Mouse (Mus musculus) frontal cortex, adult (tissue): ENCODE data around the gene Zfp2.

ENCODE experiments used
- ATAC-seq: cut with Nextera tagmentation; 2 replicates; pipeline ENCODE4 v1.9.2; 2017; ENCODE audit warnings: mild to moderate bottlenecking, moderate library complexity, mixed read lengths; ENCODE audit not compliant: low TSS enrichment

Gene Zfp2

DNA sequence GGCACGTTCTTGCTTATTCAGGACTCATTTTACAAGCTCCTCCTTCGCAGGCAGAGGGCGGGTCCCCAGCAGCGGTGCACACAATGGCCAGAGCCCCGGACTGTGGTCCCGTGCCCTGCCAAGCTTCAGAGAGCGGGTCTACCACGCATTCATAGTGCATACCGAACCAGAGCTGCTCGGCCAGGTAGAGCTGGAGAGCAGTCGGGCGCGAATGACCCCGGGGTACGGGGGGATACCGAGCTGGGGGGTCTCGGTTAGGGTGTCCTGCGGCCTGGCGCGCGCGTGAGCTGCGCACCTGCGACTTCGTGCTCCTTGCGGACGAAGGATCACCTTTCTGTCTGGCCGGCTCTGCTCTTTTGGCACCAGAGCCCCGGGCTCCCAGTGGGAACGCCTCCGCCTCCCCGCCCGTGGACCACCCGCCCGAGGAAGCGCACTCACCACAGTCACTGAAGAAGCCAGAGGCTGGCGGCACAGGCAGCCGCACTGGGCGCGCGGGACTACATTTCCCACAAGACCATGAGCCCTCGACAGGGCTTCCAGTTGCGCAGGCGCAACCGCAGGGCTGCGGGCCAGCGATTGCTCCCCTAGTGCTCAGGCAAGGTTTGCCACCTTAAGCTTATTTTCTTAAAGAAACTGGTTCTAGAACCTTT, at the start of gene Zfp2:
Gene Zfp2, minus strand, starts transcription at position 495 of the 650 bp plus-strand sequence.
- ATAC-seq = peak; percentile 96

DNA sequence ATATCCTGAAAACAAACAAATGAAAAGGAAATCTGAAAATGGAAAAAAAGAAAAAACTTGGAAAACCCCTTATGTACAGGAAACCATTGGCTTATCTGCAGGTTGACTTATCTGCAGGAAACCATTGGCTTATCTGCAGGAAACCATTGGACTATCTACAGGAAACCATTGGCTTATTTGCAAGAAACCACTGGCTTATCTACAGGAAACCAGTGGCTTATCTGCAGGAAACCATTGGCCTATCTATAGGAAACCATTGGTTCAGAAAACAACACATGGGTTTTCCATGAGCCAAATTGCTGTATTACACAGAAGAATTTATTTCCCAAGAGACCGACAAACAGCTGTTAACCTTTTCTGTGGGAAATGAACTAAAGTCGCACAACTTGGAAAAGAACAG, 48.9 kb upstream of the Zfp2 start:
- ATAC-seq = no peak

DNA sequence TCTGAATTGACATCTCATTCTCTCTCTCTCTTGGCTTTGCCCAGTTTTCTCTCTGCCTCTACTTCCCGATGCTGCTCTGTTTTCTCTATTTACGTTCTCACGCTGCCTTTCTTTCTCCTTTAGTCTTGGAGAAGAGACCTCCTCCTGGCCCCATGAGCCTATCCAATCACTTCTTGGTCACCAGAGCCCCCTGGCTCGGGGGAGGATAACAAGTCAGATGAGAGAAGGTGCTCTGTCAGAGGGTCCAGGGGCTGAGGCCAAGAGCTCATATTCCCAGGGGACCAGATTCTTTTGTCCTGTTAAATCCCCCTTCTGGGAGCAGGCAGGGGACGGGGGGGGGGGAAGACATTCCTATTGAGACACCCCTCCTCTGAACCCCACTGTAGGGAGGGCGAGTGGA, 37.7 kb upstream of the Zfp2 start, which contains the start of gene Prop1:
Gene Prop1, minus strand, starts transcription at position 101 of the 400 bp plus-strand sequence.
- ATAC-seq = no peak

DNA sequence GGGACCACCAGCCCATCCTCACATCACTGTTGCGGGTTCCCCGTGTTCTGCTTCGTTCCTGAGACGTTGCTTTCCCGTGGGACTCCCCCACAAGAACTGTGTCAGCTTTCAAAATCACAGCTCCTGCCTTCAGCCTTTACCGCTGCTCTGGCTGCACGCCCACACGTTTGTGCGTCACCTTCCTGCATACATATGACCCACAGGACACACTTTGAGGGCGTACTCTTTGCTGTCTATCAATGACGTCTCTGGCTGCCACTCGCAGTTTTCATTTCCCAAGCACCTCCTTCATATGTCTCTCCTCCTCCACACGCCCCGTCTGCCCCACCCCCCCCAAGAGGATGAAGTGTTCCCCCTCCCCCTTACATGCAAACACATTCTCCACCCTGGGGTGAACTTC, 36.3 kb upstream of the Zfp2 start:
- ATAC-seq = peak; percentile 94

DNA sequence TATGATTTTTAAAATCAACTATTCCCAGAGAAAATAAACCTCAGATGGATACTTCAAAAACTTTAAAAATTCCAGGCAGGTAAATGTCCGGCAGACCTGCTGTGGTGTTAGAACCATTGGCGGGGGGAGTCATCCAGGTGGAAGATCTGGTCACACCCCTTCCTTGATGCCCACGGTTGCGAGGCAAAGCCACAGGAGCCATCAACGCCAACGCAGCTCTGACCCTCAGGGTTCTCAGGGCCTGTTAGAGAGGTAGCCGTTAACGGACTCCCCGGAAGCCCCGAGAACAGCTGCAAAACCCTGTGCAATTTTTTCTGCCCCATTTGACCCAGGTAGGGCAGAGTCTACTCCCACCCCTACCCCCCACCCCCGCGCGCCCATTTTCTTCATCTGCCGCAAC, 27.5 kb upstream of the Zfp2 start, which contains the start of gene 4933414I15Rik:
Gene 4933414I15Rik, minus strand, starts transcription at position 260 of the 400 bp plus-strand sequence.
- no peak for ATAC-seq

DNA sequence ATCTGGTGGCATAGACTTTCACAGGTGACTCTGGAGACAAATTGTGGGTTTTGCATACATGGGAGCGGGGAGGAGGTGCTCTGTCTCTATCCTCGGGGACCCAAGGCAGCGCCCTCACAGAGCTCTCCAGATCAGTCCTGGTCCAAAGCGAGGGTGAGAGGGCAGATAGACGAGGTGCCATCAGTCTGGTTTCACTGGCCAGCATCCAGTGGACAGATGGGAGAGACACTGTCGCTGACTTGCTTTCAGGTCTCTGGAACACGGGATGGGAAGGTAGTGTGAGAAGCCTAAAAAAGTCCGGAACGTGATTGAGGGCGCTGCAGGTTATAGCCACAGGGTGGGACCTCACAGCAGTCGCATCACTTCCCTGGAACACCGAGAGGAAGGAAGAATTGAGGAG, 26.4 kb upstream of the Zfp2 start:
- ATAC-seq = no peak

DNA sequence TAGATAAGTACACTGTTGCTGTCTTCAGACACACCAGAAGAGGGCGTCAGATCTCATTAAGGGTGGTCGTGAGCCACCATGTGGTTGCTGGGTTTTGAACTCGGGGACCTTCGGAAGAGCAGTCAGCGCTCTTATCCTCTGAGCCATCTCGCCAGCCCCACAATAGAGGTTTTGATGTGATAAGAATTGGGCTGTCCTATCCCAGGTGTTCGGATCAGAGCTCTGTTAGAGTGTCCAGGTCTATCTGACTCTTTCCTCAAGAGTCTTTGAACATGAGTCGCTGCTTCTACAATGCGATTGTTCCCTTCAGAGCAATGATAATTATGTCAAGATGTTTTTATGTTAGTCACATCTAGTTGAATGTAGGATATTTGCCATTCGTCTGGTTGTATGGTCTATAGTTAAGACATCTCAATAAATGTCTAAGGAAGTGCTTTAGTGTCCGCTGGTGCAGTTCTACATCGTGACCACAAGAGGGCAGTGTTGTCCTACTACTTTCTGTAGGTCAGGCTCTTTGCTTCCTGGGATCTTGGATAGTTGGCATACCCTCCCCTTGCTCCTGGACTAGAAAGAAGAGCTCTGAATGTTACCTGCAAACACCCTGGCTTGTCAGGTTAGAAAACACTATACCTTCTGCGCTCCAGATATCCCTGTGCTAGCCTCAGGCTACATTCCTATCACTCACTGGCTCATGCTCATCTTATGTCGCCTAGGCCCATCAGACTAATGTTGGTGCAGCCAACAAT, 23.8 kb upstream of the Zfp2 start:
- ATAC-seq = peak; percentile 82

DNA sequence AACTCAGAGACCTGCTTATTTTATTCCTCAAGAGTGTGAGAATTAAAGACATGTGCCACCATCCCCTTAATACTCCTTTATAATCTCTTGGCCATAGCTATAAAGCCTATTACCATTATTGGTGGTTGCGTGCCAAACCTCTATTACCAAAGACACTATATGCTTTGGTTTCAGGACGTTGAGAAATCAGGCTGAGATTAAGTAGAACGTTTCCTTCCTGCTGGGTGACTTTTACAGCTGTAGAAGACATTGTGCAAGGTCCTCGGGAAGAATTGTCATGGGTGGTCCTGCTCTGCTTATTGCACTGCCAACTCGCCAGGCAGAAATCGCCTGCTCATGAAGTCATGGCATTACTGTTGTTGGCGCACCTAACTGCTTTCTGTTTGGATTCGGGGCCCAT, 22.5 kb upstream of the Zfp2 start:
- ATAC-seq = no peak

DNA sequence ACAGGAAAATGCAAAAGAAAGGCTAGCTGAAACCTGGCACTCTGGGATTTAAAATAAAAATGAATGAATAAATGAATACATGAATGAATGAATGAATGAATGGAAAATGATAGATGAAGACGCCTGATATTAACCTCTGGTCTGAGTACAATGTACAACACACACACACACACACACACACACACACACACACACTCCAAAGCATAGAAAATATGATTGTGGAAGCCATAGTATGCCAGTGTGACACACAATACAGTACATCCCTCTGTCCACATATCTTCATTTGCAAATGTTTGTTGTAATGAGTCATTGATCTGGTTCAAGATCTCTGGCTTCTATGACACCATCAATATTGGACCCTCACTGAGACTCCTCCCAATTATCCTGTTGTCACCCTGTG, 16.1 kb upstream of the Zfp2 start:
- no peak for ATAC-seq

DNA sequence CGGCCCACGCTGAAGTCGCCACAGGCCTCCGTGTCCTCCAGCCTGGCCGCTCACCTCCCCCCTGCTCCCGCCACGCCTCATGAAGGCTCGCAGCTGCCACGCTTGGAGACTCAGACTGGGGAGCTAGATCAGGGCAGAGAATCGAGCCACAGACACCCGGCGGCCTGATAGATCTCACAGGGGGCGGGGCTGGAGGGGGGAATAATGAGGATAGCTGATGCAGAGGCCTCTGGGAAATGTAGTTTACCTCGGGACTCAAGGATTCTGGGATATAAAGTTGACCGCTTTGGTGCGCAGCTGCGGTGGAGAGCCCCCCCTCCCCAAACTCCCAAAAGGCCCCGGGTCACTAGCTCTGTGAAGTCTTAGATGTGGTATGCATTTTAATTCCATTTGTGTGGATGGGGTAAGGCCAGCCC, 15.5 kb upstream of the Zfp2 start, which contains the start of gene Zfp354b:
Gene Zfp354b, minus strand, starts transcription at position 183 of the 416 bp plus-strand sequence.
- peak; percentile 97 for ATAC-seq

DNA sequence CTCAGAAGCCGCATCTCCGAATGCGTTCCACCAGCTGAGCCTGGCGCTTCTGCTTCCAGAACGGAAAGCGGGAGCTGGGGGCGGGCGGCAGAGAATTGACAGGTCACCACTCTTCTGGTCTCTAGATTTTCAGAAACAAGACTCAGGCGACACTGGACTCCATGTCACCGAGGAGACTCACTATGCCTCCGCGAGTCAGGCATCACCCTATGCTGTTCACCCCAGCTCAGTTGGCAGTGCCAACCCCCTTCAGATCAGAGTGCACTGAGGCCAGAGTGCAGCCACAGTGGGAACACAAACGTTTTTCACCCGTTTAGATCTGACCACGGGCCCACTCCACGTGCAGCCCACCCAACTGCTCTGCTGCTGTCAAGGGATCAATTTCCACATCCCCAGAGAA, 15.1 kb upstream of the Zfp2 start:
- peak; percentile 58 for ATAC-seq

DNA sequence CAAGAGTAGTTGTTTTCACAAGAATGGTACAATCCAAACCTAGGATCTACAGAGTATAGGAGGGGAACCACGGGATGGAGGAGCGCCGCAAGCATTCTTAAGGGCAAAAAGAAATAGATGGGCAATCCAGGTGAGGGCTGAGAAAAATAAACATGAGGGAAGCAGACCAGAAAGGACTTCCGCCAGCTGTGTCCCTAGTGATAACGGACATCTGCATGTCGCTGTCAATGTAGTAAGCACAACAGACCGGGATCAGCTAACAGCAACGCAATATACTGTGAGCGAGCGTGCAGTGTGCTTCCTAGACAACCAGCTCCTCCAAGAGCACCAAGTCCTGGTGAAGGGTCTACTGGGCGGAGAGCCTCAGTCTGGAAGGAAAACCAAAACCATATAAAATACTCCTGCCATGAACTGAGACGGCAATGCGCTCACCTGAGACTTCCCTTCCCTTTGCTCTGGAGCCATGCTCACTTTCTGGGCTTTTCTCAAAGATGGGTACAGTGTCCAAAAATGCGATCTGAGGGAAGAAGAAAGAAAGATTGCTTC, 14.6 kb upstream of the Zfp2 start:
- peak; percentile 51; the same call in 1 of the 2 replicates for ATAC-seq

DNA sequence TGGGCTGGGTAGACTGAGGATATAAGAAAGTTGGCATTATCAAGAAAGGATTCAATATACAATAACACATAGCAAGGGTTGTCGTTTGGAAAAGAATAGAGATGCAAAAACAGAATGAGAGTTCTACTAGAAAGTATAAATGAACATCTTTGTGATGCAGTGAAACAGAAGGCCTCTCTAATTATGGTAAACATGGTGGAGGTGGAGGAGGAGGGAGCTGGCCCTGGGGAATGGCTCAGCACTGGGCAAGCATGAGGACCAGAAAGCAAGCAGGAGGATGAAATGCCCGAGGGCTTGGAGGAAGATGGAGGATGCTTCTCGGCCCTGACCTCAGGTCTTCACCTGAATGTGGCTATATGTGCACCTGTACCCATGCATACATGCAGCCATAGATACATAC, 1.5 kb downstream of the Zfp2 start:
- peak; percentile 53 for ATAC-seq

DNA sequence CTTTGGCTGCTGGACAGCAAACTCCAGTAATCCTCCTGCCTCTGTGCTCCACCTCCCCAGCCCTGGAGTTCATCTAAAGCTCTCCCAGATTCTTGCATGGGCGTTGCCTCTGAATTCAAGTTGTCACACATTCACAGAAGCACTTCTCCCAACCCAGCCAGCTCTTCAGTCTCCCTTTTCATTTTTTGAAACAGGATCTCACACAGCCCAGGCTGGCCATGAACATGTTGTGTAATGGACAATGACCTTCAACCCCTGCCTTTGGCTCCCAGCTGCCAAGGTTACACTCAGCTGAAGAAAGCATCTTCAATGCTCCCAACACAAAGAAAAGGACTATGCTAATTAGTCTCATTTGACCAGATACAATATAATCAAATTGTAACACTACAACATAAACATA, 2.7 kb downstream of the Zfp2 start:
- no peak for ATAC-seq

DNA sequence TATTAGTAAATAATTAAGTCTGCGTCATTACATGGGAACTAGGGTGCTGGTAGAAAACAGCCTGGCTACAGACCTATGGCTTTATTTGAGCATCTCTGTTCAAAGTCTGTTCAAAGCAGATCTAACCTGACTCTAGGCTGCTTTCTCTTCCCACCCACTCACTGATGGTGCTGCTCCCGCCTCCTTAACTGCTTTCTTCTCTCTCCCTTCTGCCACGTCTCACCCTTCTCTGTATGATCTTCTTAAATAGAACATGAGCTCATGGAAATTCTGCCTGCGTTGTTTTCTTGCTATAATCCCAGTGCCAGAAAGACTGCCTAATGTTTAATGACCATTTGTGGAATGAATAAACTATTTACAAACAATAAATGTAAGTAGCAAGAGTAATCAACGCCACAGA, 7.8 kb downstream of the Zfp2 start:
- peak; percentile 94 for ATAC-seq

DNA sequence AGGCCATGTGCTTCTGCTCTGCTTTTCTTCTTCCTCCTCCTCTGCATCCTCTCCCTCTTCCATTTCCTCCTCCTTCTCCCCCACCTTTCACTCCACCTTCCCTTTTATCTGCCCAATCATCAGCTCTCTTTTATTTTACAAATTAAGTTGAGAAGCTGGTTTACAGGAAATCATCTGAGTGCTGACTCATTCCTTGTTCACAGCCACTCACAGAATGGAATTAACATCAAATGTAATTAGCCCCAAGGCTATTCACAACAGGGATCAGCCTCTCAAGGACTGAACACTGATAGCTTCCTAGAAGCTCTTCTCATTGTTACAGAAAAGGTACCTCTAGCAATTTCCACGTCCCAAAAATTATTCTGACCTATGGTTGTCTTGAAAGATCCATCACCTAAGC, 18.6 kb downstream of the Zfp2 start:
- no peak for ATAC-seq

DNA sequence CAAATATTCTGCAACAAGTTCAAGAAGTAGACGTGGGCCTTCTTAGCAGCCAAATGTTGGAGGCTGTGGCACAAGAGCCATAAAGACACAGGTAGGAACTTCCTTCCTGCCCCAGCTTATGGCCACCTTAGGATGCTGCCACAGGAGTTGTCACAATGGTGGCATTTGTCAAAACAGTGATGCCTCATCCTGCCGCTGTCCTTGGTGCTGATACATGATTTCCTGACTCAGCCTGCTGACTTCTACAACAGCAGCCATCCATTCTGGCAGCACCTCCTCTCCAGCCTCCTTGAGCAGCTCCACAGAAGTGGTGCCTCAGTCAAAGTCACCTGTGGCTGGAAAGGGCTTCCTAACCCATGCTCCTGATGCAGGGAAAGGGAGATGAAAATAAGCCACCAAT, 23.5 kb downstream of the Zfp2 start:
- no peak for ATAC-seq

DNA sequence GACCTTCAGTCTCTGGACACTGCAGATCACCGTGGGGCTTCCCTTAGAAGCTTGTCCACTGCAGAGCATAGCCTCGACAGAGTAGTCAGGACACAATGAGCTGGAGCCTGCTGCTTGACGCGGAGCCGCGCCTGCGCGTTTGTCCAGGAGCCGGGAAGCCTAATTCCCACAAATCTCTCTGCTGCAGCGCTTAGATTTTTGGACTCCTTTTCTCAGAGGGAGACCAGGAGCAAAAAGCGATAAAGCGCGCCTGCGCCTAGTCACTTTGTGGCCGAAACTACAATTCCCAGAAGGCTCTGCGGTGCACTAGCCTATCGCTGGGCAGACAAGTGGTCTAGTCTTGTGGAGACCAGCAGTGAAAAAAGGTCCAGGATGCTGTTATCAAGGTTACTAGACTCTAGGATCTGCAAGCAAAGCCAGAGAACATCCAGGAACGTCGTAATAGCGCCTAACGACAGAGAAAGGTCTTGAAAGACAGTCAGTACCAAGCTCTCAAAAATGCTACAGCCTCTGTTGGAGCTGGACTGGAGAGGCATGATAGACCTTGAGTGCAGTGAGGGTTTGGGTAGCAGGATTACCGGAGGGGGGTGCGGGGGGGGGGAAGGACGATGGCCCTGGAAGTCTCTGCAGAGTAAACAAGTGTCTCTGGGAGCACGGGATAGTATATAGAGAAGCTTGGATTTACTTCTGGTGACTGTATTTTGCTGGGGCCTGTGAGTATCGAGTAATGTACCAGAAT, 28.4 kb downstream of the Zfp2 start, which contains the start of gene Zfp454:
Gene Zfp454, minus strand, starts transcription at position 262 of the 739 bp plus-strand sequence.
- peak; percentile 98 for ATAC-seq

DNA sequence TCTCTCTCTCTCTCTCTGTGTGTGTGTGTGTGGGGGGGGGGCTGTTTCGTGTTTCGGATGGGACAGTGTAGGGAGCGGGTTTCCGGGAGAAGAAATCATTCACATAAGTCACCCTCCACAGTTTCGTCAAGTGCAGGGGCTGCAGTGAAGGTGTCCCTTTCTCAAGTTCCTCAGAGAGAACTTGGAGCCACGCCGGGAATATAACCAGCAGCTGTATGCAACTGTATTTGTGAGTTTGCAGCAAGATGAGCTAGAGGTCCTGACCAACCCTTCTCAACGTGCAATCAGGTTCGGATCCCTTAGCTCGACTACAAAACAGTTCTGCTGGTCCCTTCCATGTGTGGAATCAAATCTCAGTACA, 29.1 kb downstream of the Zfp2 start:
- ATAC-seq = peak; percentile 33

DNA sequence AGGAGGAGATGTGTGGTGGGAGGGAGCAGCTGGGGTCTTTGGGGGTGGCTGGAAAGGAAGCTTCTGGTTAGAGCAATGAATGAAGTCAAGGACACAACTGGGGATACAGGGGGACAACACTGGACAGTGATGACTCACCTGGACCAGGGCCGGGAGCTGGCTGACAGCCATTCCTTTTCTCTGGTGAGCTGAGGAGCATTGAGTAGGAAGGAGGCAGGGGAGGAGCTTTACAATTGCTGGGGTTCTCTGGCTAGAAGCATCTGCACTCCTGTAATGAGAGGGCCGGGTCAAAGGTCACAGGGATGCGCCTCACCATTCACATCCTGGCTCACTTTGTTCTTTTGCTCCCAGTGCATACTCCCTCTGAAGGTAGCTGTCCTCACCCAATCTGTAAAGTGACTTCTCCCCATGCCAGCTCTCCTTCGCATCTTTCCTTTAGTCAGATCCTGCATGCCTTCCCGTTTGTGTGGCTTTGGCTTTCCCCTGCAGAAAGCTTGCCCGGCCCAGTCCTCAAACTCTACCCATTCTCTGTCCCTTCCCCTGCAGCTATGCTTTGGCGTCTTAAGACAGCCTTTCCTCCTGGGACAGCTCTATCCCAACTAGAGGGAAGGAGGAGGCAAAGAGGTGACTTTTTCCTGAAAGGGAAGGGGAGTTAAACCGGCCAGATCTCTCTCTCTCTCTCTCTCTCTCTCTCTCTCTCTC, 29.6 kb downstream of the Zfp2 start:
- ATAC-seq = no peak

DNA sequence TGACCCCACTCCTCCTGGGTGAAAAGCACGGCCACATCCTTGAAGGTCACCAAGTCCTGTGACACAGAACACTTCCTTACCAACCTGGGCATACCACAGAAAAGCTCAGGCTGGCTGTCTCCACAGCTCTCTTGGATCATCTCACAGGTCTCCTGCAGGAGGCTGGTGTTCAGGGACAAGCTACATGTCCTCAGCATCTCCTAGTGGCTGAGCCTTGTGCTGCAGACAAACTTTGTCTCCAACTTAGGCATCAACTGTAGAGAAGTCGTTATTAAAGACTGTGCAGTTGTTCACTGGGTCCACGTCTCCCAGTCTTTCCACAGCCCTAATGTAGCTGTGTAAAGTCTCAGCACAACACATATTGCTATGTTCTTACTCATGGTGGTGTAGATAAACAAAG, 32.2 kb downstream of the Zfp2 start:
- ATAC-seq = no peak

DNA sequence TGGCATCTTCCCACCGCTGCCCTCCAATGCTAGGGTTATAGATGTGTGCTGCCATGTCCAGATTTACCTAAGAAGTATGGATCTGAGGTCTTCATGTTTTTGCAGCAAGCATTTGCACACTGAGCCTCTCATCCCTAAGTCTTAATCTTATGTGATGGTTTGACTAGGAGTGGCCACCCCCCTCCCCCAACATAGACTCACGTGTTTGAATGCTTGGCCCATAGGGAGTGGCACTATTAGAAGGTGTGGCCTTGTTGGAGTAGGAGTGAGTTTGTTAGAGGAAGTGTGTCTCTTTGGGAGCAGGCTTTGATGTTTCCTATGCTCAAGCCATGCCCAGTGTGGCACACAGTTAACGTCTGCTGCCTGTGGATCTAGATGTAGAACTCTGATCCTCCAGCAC, 37.3 kb downstream of the Zfp2 start:
- ATAC-seq = no peak
